Comparison of ENCODE assay signal across 23 mouse cellular contexts in genomic region chr17:34293533-34293932, GRCm38 (mm10). TPM values are rescaled to one million over a fixed set of nuclear protein-coding genes. Genes with fewer than 3 reads are reported as not detected.
DNase-seq lines count a peak whose midpoint lies in the region; ATAC-seq and TF ChIP-seq lines count a peak whose summit lies in the region.
"Had no signal": no experiment of that assay in that cellular context is flagged by ENCODE, and none has a peak within 500 bp of the region (broad histone marks: within the 10 kb centered on the region; RNA-seq: fewer than 3 reads in every experiment).

No protein-coding gene starts in this region.

- H3K9ac ChIP-seq in intestine, embryonic 16.5 days (ENCODE audit: low read depth, low read length) = no peak overlapping the region
- H3K9ac ChIP-seq: forebrain, embryonic 15.5 days; limb, embryonic 13.5 days; liver, embryonic 15.5 days; neural tube, embryonic 15.5 days had no signal

- no peaks in the 10 kb centered on the region for H3K36me3 ChIP-seq in small intestine, adult 2 months (ENCODE audit: control insufficient read depth, insufficient read depth, low read length)
- H3K36me3 ChIP-seq in intestine, embryonic 16.5 days (ENCODE audit: control insufficient read depth, insufficient read depth, low read length) = no peaks in the 10 kb centered on the region
- H3K36me3 ChIP-seq: forebrain, embryonic 15.5 days; limb, embryonic 13.5 days; liver, embryonic 15.5 days; neural tube, embryonic 15.5 days had no signal

- peak overlapping the region; percentile 15; the same call in 1 of the 2 replicates for H3K27ac ChIP-seq in small intestine, adult 2 months (ENCODE audit: insufficient read depth, low read depth, low read length)
- H3K27ac ChIP-seq in intestine, embryonic 16.5 days (ENCODE audit: low read length) = no peak overlapping the region
- H3K27ac ChIP-seq: forebrain, embryonic 15.5 days; hindbrain, postnatal 0 days; layer of hippocampus, adult 2 months; left cerebral cortex, adult 2 months; limb, embryonic 13.5 days; liver, embryonic 15.5 days; macrophage; neural tube, embryonic 15.5 days had no signal

- H3K4me1 ChIP-seq in small intestine, adult 2 months (ENCODE audit: control insufficient read depth, insufficient read depth, insufficient read length, low read length) = peaks cover 6% of the 10 kb centered on the region; the same call in 1 of the 2 replicates
- no peaks in the 10 kb centered on the region for H3K4me1 ChIP-seq in intestine, embryonic 16.5 days (ENCODE audit: control insufficient read depth, insufficient read depth, low read length)
- H3K4me1 ChIP-seq: forebrain, embryonic 15.5 days; limb, embryonic 13.5 days; liver, embryonic 15.5 days had no signal

- WGBS in small intestine, adult 2 months = 32% methylated on average over 2 of the region's 2 CpGs
- 61% methylated on average over 2 of the region's 2 CpGs for WGBS in intestine, embryonic 16.5 days

- ATAC-seq in CD4-positive, CD25-positive, alpha-beta regulatory T cell, adult 4 months = peak; percentile 25
- peak; percentile 80 for ATAC-seq in granulocyte monocyte progenitor cell, adult 5-6 weeks (replicated peaks; ENCODE audit: poor library complexity, severe bottlenecking)
- ATAC-seq in intestine, embryonic 16.5 days = no peak
- ATAC-seq: forebrain, embryonic 15.5 days; hindbrain, postnatal 0 days; midbrain, embryonic 16.5 days had no signal

- H3K4me2 ChIP-seq in intestine, embryonic 16.5 days (ENCODE audit: low read depth, low read length) = no peak overlapping the region
- H3K4me2 ChIP-seq: forebrain, embryonic 15.5 days; heart, embryonic 11.5 days; limb, embryonic 13.5 days; liver, embryonic 15.5 days; neural tube, embryonic 15.5 days had no signal

- TF ChIP-seq CTCF in small intestine, adult 2 months (IDR thresholded peaks at IDR 0.05; ENCODE audit: extremely low read depth, insufficient read length, insufficient replicate concordance, low read depth, low read length) = no peak

- TF ChIP-seq POLR2A in small intestine, adult 2 months (IDR thresholded peaks at IDR 0.05; ENCODE audit: low read depth, low read length) = no peak

- no peak overlapping the region for H3K4me3 ChIP-seq in small intestine, adult 2 months (ENCODE audit: low read depth, low read length)
- no peak overlapping the region for H3K4me3 ChIP-seq in intestine, embryonic 16.5 days (ENCODE audit: low read length)
- H3K4me3 ChIP-seq: forebrain, embryonic 15.5 days; layer of hippocampus, adult 2 months; left cerebral cortex, adult 2 months; limb, embryonic 13.5 days; liver, embryonic 15.5 days; neural tube, embryonic 15.5 days had no signal

- peak; percentile 94 for DNase-seq in A20 (ENCODE audit: low read depth, low spot score)
- no peak for DNase-seq in gastrocnemius, postnatal 10 days
- DNase-seq in gastrocnemius, adult 18-20 months (ENCODE audit: low spot score) = no peak
- DNase-seq: cerebellum, adult 9-11 months; gastrocnemius, postnatal 14 days; kidney, adult 9 months had no signal

- H3K27me3 ChIP-seq in small intestine, adult 2 months (ENCODE audit: control insufficient read depth, insufficient read depth, low read length) = no peaks in the 10 kb centered on the region
- no peaks in the 10 kb centered on the region for H3K27me3 ChIP-seq in intestine, embryonic 16.5 days (replicated peaks; ENCODE audit: control insufficient read depth, insufficient read depth, low read length)
- H3K27me3 ChIP-seq: forebrain, embryonic 15.5 days; neural tube, embryonic 15.5 days had no signal

- no peaks in the 10 kb centered on the region for H3K9me3 ChIP-seq in intestine, embryonic 16.5 days (ENCODE audit: control insufficient read depth, low read length)
- H3K9me3 ChIP-seq: forebrain, embryonic 15.5 days; limb, embryonic 13.5 days; liver, embryonic 15.5 days; neural tube, embryonic 15.5 days had no signal

RNA-seq across cellular contexts. Expression of gene H2-Aa, which starts 5.9 kb away (rescaled TPM):
- 100 to 1,000 TPM in 1 of 2 experiments, 10 to 100 TPM in 1; 11.3 to 101 TPM for polyA plus RNA-seq in CD4-positive, CD25-positive, alpha-beta regulatory T cell, adult 4 months (2017; shearing (Covaris generic))
- total RNA-seq in granulocyte monocyte progenitor cell, adult 5-6 weeks (2014; fragmentation: Nextera tagmentation) = 2.4 and 6.9 TPM in 2 replicates
- total RNA-seq in granulocyte monocyte progenitor cell, adult 5-6 weeks (2017) = 2.4 and 4.8 TPM in 2 replicates
- 155 and 792 TPM in 2 replicates for polyA plus RNA-seq in small intestine, adult 2 months (2012; rRNA removed)
- polyA plus RNA-seq in intestine, embryonic 16.5 days (2015; fragmentation: Nextera tagmentation; extraction: Ambion mirVana) = 15.7 and 17.5 TPM in 2 replicates
- 1 to 10 TPM; 4.5 TPM for total RNA-seq in gastrocnemius, postnatal 10 days (2021)
- 1 to 10 TPM; 3.7 to 5.9 TPM for total RNA-seq in gastrocnemius, adult 18-20 months (2021)
- polyA plus RNA-seq: forebrain, embryonic 15.5 days; heart, embryonic 11.5 days; midbrain, embryonic 16.5 days had no signal

RNA-seq across cellular contexts. Expression of gene H2-Eb1, which starts 12.1 kb away (rescaled TPM):
- polyA plus RNA-seq in CD4-positive, CD25-positive, alpha-beta regulatory T cell, adult 4 months (2017; shearing (Covaris generic)) = 10 to 100 TPM; 12.7 to 77.2 TPM
- not detected in 2 replicates for total RNA-seq in granulocyte monocyte progenitor cell, adult 5-6 weeks (2014; fragmentation: Nextera tagmentation)
- total RNA-seq in granulocyte monocyte progenitor cell, adult 5-6 weeks (2017) = 2.6 TPM in 2 replicates
- polyA plus RNA-seq in small intestine, adult 2 months (2012; rRNA removed) = 91.6 and 398 TPM in 2 replicates
- 11.0 and 11.1 TPM in 2 replicates for polyA plus RNA-seq in intestine, embryonic 16.5 days (2015; fragmentation: Nextera tagmentation; extraction: Ambion mirVana)
- total RNA-seq in gastrocnemius, postnatal 10 days (2021) = 1 to 10 TPM; 2.9 to 5.0 TPM
- total RNA-seq in gastrocnemius, adult 18-20 months (2021) = 1 to 10 TPM; 3.9 to 5.6 TPM

RNA-seq across cellular contexts. Expression of gene H2-Eb2, which starts 31.9 kb away (rescaled TPM):
- polyA plus RNA-seq in CD4-positive, CD25-positive, alpha-beta regulatory T cell, adult 4 months (2017; shearing (Covaris generic)) = under 1 TPM in 1 of 2 experiments, not detected in 1; 0.18 TPM
- not detected in 2 replicates for total RNA-seq in granulocyte monocyte progenitor cell, adult 5-6 weeks (2014; fragmentation: Nextera tagmentation)
- not detected in 2 replicates for total RNA-seq in granulocyte monocyte progenitor cell, adult 5-6 weeks (2017)
- polyA plus RNA-seq in small intestine, adult 2 months (2012; rRNA removed) = 0.44 and 1.2 TPM in 2 replicates
- 0.05 TPM in 1 of 2 replicates, not detected in the other for polyA plus RNA-seq in intestine, embryonic 16.5 days (2015; fragmentation: Nextera tagmentation; extraction: Ambion mirVana)
- not detected for total RNA-seq in gastrocnemius, postnatal 10 days (2021)
- not detected for total RNA-seq in gastrocnemius, adult 18-20 months (2021)
- total RNA-seq: adrenal gland, adult 18-20 months; gastrocnemius, postnatal 14 days; heart, postnatal 25 days; layer of hippocampus, adult 2 months; left cerebral cortex, adult 2 months had no signal
- polyA plus RNA-seq: heart, embryonic 11.5 days; limb, embryonic 13.5 days; liver, embryonic 15.5 days; testis, adult 2 months had no signal

RNA-seq across cellular contexts. Expression of gene H2-Ab1, which starts 36.0 kb away (rescaled TPM):
- 10 to 100 TPM in 1 of 2 experiments, 1 to 10 TPM in 1; 8.9 to 77.0 TPM for polyA plus RNA-seq in CD4-positive, CD25-positive, alpha-beta regulatory T cell, adult 4 months (2017; shearing (Covaris generic))
- 15.3 and 35.8 TPM in 2 replicates for total RNA-seq in granulocyte monocyte progenitor cell, adult 5-6 weeks (2014; fragmentation: Nextera tagmentation)
- 32.7 and 40.7 TPM in 2 replicates for total RNA-seq in granulocyte monocyte progenitor cell, adult 5-6 weeks (2017)
- 860 and 5,426 TPM in 2 replicates for polyA plus RNA-seq in small intestine, adult 2 months (2012; rRNA removed)
- polyA plus RNA-seq in intestine, embryonic 16.5 days (2015; fragmentation: Nextera tagmentation; extraction: Ambion mirVana) = 28.5 and 30.9 TPM in 2 replicates
- total RNA-seq in gastrocnemius, postnatal 10 days (2021) = 1 to 10 TPM; 3.6 to 4.1 TPM
- 1 to 10 TPM; 3.0 to 4.8 TPM for total RNA-seq in gastrocnemius, adult 18-20 months (2021)

RNA-seq across cellular contexts. Expression of gene H2-Ob, which starts 54.8 kb away (rescaled TPM):
- polyA plus RNA-seq in CD4-positive, CD25-positive, alpha-beta regulatory T cell, adult 4 months (2017; shearing (Covaris generic)) = 100 to 1,000 TPM in 1 of 2 experiments, 10 to 100 TPM in 1; 81.1 to 105 TPM
- 8.3 and 13.9 TPM in 2 replicates for total RNA-seq in granulocyte monocyte progenitor cell, adult 5-6 weeks (2014; fragmentation: Nextera tagmentation)
- 2.1 and 2.3 TPM in 2 replicates for total RNA-seq in granulocyte monocyte progenitor cell, adult 5-6 weeks (2017)
- polyA plus RNA-seq in small intestine, adult 2 months (2012; rRNA removed) = 5.3 and 13.7 TPM in 2 replicates
- 0.15 and 0.21 TPM in 2 replicates for polyA plus RNA-seq in intestine, embryonic 16.5 days (2015; fragmentation: Nextera tagmentation; extraction: Ambion mirVana)
- under 1 TPM; 0.26 to 0.34 TPM for total RNA-seq in gastrocnemius, postnatal 10 days (2021)
- total RNA-seq in gastrocnemius, adult 18-20 months (2021) = under 1 TPM; 0.14 to 0.33 TPM
- polyA plus RNA-seq: forebrain, embryonic 15.5 days; heart, embryonic 11.5 days; limb, embryonic 13.5 days had no signal
